Mouse (Mus musculus) embryonic facial prominence, embryonic 14.5 days (tissue): ENCODE measurements at regions not wholly inside any gene's neighbourhood (a gene's known extent, or its start where the extent isn't known, plus 50 kb on each side); places are given as distances from the start of the nearest gene placed in this dataset.
A peak's percentile ranks its signal among the peaks of the same experiment; 100 is the strongest.
"Not testable (repeated sequence)": the region's sequence is repeated elsewhere in the genome, so short reads cannot be mapped to it uniquely, and the experiment has no call there.

ENCODE experiments used
- ATAC-seq: fragments of 200-750 bp; cut with Nextera tagmentation; 2 replicates; pipeline ENCODE4 v1.8.0; 2017; ENCODE audit warnings: low read depth, moderate number of reproducible peaks, moderate TSS enrichment
- DNase-seq: peaks from one replicate; pipeline ENCODE4 v3.0.0-alpha.2; 2015; ENCODE audit warnings: low spot score
- H3K27ac ChIP-seq: fragments of 300-500 bp; sonication (generic); replicated peaks from 2 replicates; pipeline ENCODE4 v1.5.1; 2014; ENCODE audit warnings: low read depth, mild to moderate bottlenecking, low read length, moderate library complexity
- H3K27me3 ChIP-seq: fragments of 300-500 bp; sonication (generic); replicated peaks from 2 replicates; pipeline ENCODE4 v1.6.1; 2014; ENCODE audit warnings: low read length; ENCODE audit not compliant: control insufficient read depth, insufficient read depth
- H3K36me3 ChIP-seq: fragments of 300-500 bp; sonication (generic); 2 replicates; pipeline ENCODE4 v1.6.1; 2014; ENCODE audit warnings: low read length, mixed read lengths; ENCODE audit not compliant: control insufficient read depth, insufficient read depth
- H3K4me1 ChIP-seq: fragments of 300-500 bp; sonication (generic); 2 replicates; pipeline ENCODE4 v1.6.1; 2014; ENCODE audit warnings: antibody characterized with exemption, low read length; ENCODE audit not compliant: control insufficient read depth, insufficient read depth
- H3K4me2 ChIP-seq: fragments of 300-500 bp; sonication (generic); 2 replicates; pipeline ENCODE4 v1.6.1; 2014; ENCODE audit warnings: low read depth, mild to moderate bottlenecking, low read length, moderate library complexity, mixed read lengths
- H3K4me3 ChIP-seq: fragments of 300-500 bp; sonication (generic); 2 replicates; pipeline ENCODE4 v1.5.1; 2014; ENCODE audit warnings: low read depth, mild to moderate bottlenecking, low read length
- H3K9ac ChIP-seq: fragments of 300-500 bp; sonication (generic); 2 replicates; pipeline ENCODE4 v1.6.1; 2014; ENCODE audit warnings: low read depth, mild to moderate bottlenecking, low read length, moderate library complexity, mixed read lengths
- H3K9me3 ChIP-seq: fragments of 300-500 bp; sonication (generic); 2 replicates; pipeline ENCODE4 v1.6.1; 2016; ENCODE audit warnings: low read length; ENCODE audit not compliant: control insufficient read depth
- WGBS: fragments of 180-500 bp; shearing (Covaris S2); extraction: QIAGEN DNeasy Blood & Tissue Kit; methylation state at CpG from one replicate; pipeline ENCODE4 v1.1.7; 2014; 5-methylcytosine and 5-hydroxymethylcytosine counted together

DNA sequence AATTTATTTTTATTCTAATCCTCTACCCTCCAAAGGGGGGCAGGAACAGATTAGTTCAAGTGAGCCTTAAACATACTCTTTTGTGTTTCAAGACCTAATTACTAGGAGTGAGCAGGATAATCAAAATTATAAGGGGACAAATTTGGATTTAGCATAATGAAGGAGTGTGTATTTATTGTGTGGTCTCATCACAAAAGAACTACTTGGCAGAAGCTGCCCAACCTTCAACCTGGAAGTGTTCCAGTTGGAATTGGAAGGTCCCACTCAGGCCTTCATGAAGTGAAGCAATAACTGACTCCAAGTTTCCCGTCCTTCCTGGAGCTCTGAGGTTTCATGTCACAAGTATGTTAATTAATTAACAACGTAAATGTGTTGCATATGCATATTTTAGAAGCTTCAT lies 439.3 kb upstream of the Hsf2 start:
- no peaks in the 10 kb centered on the region for H3K27me3 ChIP-seq
- WGBS = 57% methylated on average over 2 of the region's 2 CpGs
- DNase-seq (no peak), ATAC-seq (no peak)
- H3K27ac ChIP-seq = no peak overlapping the region
- no peaks in the 10 kb centered on the region for H3K4me1 ChIP-seq
- H3K4me2 ChIP-seq = no peak overlapping the region
- H3K4me3 ChIP-seq = no peak overlapping the region
- H3K9ac ChIP-seq = no peak overlapping the region
- no peaks in the 10 kb centered on the region for H3K36me3 ChIP-seq
- H3K9me3 ChIP-seq = no peaks in the 10 kb centered on the region

DNA sequence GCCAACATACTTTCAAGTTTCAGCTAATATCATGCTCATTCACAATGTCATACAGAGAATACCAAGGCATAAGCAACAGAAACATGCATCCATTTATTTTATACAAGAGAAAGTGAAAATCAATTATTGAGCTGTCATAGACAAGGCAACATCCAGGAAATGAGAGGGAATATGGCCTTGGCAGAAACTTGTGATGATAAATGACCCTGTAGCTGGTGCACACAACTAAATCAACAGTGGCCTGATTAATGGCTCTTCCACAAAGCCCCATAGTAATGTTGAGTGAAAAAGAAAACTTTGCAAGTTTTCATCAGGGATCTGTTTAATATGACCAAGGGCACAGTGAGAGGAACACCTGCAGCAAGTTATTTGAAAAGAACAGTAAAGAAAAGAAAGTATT lies 438.5 kb upstream of the Hsf2 start:
- ATAC-seq = no peak
- H3K27me3 ChIP-seq = no peaks in the 10 kb centered on the region
- no peak overlapping the region for H3K4me2 ChIP-seq
- no peaks in the 10 kb centered on the region for H3K4me1 ChIP-seq
- H3K27ac ChIP-seq = no peak overlapping the region
- no peaks in the 10 kb centered on the region for H3K36me3 ChIP-seq
- H3K9ac ChIP-seq = no peak overlapping the region
- DNase-seq = no peak
- no peaks in the 10 kb centered on the region for H3K9me3 ChIP-seq
- no peak overlapping the region for H3K4me3 ChIP-seq

DNA sequence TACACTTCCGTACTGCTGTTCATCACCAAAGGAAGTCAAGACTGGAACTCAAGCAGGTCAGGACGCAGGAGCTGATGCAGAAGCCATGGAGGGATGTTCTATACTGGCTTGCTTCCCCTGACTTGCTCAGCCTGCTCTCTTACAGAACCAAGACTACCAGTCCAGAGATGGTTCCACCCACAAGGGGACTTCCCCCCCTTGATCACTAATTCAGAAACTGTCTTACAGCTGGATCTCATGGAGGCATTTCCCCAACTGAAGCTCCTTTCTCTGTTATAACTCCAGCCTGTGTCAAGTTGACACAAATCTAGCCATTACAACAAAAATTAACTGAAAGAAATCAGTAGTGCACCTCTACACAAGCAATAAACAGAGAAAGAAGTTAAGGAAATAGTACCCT lies 432.8 kb upstream of the Hsf2 start:
- H3K36me3 ChIP-seq, H3K9ac ChIP-seq, H3K4me2 ChIP-seq, ATAC-seq, H3K9me3 ChIP-seq, H3K4me3 ChIP-seq, H3K27ac ChIP-seq, H3K27me3 ChIP-seq, DNase-seq, H3K4me1 ChIP-seq: not testable (repeated sequence)
- 86% methylated on average over 2 of the region's 2 CpGs for WGBS

DNA sequence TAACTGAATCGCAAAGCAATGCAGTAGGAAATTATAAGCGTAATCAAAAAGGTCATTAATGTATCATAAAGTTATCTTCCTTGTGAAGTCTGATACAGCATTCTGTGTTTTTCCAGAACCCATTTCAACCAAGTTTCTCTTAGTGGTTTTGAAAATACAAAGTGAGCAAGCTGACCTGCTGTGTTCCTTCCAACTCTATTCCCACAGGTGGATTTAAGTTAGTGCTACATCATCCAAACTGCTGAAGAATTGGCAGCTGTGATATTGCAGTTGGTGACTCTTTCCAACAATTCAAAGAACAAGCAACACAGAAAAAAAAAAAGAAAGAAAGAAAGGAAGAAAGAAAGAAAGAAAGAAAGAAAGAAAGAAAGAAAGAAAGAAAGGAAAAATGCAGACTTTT lies 396.1 kb upstream of the Hsf2 start:
- 85% methylated on average over 2 of the region's 2 CpGs for WGBS
- H3K27me3 ChIP-seq = no peaks in the 10 kb centered on the region
- no peak overlapping the region for H3K9ac ChIP-seq
- H3K4me1 ChIP-seq = no peaks in the 10 kb centered on the region
- ATAC-seq (no peak), DNase-seq (peak; percentile 56)
- no peaks in the 10 kb centered on the region for H3K9me3 ChIP-seq
- H3K27ac ChIP-seq = no peak overlapping the region
- no peak overlapping the region for H3K4me2 ChIP-seq
- H3K4me3 ChIP-seq = no peak overlapping the region
- no peaks in the 10 kb centered on the region for H3K36me3 ChIP-seq

DNA sequence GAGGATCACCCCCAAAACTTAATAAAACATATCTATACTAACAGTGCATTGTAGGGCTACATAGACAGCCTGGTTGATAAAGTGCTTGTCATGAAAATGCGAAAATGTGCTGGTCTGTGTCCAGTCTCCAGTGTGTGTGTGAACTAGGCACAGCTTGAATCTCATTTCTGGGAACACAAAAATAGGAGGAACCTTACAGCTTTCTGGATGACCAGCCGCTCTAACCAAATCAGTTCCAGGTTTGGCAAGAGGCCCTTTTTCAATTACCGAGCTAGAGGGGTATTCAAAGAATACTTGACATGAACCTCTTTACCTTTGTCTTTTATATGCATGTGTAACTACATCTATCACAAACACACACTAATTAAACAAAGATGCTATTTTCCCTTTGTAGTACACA lies 390.3 kb upstream of the Hsf2 start:
- no peaks in the 10 kb centered on the region for H3K36me3 ChIP-seq
- DNase-seq (no peak), ATAC-seq (no peak)
- H3K27me3 ChIP-seq = no peaks in the 10 kb centered on the region
- WGBS = 58% methylated on average over 3 of the region's 3 CpGs
- no peaks in the 10 kb centered on the region for H3K4me1 ChIP-seq
- no peak overlapping the region for H3K4me2 ChIP-seq
- H3K9ac ChIP-seq = no peak overlapping the region
- H3K9me3 ChIP-seq = no peaks in the 10 kb centered on the region
- no peak overlapping the region for H3K27ac ChIP-seq
- no peak overlapping the region for H3K4me3 ChIP-seq

DNA sequence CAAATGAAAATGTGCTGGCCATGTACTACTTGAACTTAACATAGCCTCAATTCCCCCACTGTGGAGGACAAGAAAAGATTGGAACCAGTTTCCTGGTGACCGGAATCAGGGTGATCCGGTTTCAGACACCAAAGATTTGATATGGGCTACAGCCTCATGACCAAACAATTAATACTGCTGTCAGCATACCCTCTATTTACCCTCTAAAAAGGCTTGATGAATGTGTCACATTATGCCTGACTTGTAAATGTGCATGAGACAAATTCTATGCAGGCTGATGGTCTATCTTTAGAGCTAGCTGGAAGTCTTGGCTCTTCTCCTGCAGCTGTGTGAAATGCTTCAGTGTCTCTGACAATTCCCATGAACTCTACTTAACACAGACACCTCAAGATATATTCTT lies 372.8 kb upstream of the Hsf2 start:
- WGBS = 72% methylated on average over 2 of the region's 2 CpGs
- no peak for ATAC-seq

DNA sequence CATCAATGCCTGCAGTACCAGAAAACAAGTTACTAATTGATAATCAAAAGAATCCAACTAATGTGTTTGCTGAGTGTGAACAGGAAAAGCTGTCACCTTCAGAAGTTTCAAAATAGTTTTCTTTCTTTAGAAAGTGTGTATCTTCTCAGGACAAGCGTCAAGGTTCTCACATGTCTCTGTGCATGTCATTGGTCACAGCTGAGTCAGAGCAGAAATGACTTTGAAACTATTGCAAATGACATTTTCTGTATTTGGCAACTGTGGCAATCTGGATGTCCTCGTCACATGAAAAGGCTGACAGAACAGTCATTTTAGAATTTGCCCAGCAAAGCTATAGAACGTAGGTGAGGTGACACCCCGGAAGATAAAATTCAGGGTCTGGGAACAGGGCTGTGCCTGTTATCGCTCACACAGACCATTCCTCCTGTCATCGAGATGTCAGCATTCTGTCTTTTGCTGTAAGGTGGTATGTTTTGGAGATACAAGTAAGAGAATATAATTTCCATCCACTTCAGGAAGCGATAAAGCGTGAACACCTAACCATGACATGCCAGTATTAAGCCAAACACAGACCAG lies 371.4 kb upstream of the Hsf2 start:
- H3K9ac ChIP-seq = no peak overlapping the region
- DNase-seq = no peak
- H3K4me1 ChIP-seq = no peaks in the 10 kb centered on the region
- H3K27ac ChIP-seq = no peak overlapping the region
- H3K4me3 ChIP-seq = no peak overlapping the region
- no peak for ATAC-seq
- 82% methylated on average over 8 of the region's 8 CpGs for whole genome bisulfite sequencing
- H3K9me3 ChIP-seq = no peaks in the 10 kb centered on the region
- no peaks in the 10 kb centered on the region for H3K27me3 ChIP-seq
- H3K36me3 ChIP-seq = no peaks in the 10 kb centered on the region
- H3K4me2 ChIP-seq = no peak overlapping the region

More for the DNA sequence above, 372.8 kb upstream of the Hsf2 start:
- no peak for DNase-seq
- Histone ChIP-seq H3K9ac (no peak overlapping the region), H3K4me2 (no peak overlapping the region), H3K36me3 (no peaks in the 10 kb centered on the region), H3K4me1 (no peaks in the 10 kb centered on the region), H3K27me3 (no peaks in the 10 kb centered on the region), H3K27ac (no peak overlapping the region), H3K4me3 (no peak overlapping the region), H3K9me3 (no peaks in the 10 kb centered on the region)

DNA sequence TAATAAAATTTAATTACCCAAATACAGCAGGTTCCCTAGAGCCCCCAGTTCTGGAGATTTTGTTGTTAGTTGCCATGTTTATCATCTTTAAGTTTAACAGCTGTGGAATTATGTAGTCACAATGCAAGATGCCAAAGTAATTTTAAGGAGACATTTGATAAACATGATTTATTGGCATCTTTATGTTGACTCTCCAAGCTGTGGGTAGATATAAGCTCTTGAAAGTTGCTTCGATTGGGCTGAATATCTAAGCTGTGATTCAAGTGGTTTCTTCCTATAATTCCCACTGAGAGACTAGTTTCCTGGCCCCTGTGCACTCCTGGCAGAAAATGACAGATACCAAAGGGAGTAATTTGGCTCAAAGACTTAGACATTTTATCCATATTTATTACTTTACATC lies 364.7 kb upstream of the Hsf2 start:
- DNase-seq (no peak), ATAC-seq (no peak)
- H3K4me2 ChIP-seq = no peak overlapping the region
- no peak overlapping the region for H3K27ac ChIP-seq
- 82% methylated on average over 1 of the region's 1 CpGs for WGBS
- no peaks in the 10 kb centered on the region for H3K27me3 ChIP-seq
- H3K4me1 ChIP-seq = no peaks in the 10 kb centered on the region
- no peak overlapping the region for H3K9ac ChIP-seq
- no peaks in the 10 kb centered on the region for H3K9me3 ChIP-seq
- H3K36me3 ChIP-seq = no peaks in the 10 kb centered on the region
- no peak overlapping the region for H3K4me3 ChIP-seq

DNA sequence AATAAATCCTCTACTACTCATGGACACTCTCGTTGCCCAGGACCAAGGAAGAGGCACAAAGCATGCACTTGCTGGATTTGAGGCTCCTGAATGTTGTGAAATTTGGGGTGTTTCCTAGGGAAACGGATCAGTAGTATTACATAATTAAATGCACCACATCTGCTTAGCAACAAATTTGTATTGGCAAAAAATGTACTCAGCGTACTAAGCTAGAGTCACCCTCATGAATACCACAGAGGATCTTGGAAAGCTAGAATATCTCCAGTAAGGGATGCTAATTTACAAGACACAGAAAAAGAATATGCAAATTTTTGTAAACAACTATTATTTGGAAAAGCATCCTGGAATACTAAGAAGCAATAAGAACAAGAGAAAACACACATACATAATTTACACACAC lies 359.0 kb upstream of the Hsf2 start:
- no peak overlapping the region for H3K9ac ChIP-seq
- no peak overlapping the region for H3K27ac ChIP-seq
- no peak overlapping the region for H3K4me2 ChIP-seq
- no peak for DNase-seq
- no peaks in the 10 kb centered on the region for H3K36me3 ChIP-seq
- no peaks in the 10 kb centered on the region for H3K9me3 ChIP-seq
- H3K4me1 ChIP-seq = no peaks in the 10 kb centered on the region
- ATAC-seq = no peak
- WGBS = 83% methylated on average over 3 of the region's 3 CpGs
- H3K4me3 ChIP-seq = no peak overlapping the region
- H3K27me3 ChIP-seq = no peaks in the 10 kb centered on the region
